Mouse (Mus musculus) forelimb bud, embryonic 11.5 days (tissue): ENCODE measurements around the gene Slc44a5.

ENCODE experiments used
- DNase-seq: peaks from one replicate; pipeline ENCODE4 v3.0.0-alpha.2; 2012; ENCODE audit warnings: low read depth, low spot score

Slc44a5 gene

DNA sequence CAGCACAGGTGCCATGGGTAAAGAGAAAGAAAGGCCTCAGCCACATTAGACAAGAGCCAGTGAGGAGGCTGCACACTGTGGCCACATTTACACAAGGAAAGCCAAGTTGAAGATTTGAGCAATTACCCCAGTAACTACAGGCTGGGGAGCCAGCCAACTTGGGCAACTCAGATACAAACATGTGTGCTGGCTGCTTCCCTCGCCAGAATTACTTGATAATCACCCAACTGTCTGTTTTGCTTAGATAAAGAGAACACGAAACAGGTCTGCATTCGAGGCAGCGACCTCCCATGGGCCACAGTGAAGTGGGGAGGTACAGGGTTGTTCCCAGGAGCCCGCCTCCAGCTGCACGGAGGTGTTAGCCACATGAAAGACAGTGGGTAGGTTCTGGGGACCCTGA, 324.3 kb downstream of the Slc44a5 start:
- no peak for DNase-seq

DNA sequence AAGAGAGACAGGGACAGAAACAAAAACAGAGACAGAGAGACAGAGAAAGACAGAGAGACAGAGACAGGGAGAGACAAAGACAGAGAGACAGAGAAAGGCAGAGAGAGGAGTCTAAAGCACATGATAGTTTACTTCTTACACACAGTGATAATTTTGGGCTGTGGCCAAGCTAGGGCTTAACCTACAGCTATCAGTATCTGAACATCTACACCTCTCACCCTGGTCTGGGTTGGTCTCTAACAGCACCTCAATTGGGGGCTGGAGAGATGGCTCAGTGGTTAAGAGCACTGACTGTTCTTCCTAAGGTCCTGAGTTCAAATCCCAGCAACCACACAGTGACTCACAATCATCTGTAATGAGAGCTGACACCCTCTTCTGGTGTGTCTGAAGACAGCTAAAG, 325.3 kb downstream of the Slc44a5 start:
- no peak for DNase-seq

DNA sequence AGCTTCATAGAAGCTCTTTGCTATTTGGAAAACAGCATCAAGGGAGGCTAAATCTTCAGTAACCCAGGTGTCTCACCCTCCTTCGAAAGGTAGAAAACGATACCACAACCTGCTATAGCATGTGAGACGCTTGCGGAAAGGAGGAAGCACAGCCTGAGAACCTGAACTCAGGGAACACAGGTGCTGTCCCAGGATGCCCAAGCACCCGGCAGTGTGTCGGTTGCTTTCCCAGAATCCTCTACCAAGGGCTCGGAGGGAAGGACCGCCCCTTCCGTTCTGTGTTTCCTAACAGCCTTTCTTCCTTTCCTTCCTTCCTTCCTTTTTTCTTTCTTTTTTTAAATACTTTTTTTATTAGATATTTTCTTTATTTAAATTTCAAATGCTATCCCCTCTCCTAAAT, 326.8 kb downstream of the Slc44a5 start:
- DNase-seq: no peak

DNA sequence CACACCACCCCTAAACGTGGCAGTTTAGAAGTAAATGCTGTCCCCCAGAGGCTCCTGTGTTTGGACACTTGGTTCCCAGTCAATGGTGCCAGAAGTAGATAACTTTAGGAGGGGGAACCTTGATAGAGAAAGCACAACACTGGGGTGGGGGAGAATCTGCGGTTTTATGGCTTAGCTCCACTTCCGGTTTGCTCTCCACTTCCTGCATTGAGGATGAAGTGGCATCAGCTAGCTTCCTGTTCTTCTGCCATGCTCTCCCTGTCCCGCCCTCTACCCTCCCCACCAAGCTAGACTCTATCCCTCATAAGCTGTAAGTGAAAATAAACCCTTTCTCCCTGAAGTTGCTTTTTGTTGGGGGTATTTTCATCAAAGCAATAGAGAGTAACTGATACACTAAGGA, 327.9 kb downstream of the Slc44a5 start:
- DNase-seq: no peak

DNA sequence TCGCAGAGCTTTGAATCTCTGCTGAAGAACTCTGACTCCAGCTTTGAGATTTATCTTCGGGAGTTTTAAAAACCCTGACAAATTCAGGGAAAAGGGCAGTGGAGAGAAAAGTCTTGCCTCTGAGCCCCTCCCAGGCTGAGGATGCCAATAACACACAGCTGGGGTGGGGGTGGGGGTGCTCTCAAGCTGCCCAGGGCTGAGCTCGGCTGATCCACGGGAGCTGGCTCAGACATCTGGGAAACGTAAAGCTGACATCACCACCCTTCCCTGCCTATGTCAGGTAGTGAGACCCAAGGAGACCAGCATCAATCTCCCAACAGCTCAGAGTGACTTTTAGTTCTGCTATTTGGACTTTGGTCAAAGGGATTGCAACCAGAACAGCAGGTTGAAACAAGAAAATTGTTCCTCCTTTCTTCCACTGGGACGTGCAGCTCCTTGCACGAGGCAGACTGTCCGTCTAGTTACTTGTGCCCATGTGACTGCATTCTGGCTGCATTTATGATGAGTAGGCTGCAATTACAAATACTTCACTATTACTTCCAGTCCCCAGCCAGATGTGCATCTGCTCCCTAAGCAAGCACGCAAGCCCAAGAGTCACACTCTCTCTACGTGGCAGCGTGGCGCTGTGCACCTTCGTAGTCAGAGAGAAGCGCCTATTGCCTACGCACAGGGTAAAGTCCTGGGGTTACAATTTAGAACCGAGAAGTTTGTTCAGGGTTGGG, 332.1 kb downstream of the Slc44a5 start:
- peak; percentile 46 for DNase-seq

DNA sequence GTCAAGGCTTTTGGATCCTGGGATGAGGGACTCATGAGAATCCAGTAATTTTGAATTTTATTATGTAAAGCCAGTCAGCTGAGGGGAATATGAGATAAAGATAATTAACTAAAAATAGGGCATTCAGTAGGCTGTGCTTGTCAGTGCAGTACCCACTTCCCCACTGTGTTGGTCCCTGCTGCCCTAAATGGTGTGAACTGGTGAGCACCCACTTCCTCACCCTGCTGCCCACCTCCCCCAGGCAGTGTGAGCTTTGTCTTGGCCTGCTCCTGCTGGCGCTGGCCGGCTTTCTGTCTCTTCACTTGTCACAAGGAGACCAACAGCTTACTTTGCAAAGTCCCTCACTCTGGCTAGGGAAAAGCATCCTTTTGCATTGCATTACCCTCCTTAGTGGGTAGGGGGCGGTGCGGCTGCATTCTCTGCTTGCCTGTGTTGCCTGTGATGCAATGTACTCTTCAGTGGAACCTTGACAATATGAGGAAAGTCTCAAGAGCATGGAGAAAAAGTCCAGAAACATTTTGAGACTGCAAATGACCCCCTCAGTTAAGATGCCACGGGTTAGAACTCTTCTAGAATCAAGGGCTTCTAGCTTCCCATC, 344.5 kb downstream of the Slc44a5 start:
- DNase-seq: peak; percentile 35
